Mouse (Mus musculus): ENCODE measurements around the gene Pla2g1b. TPM values are rescaled to one million over a fixed set of nuclear protein-coding genes. Genes with fewer than 3 reads are reported as not detected.
"Not testable (repeated sequence)": the region's sequence is repeated elsewhere in the genome, so short reads cannot be mapped to it uniquely, and the experiment has no call there.

The Pla2g1b gene
- polyA plus RNA-seq, 1 experiment from 2014 or later, result 489 TPM

- ATAC-seq (ENCODE audit: low FRiP score, low TSS enrichment), result no peak; the same call in 1 of the 2 replicates
- no peak overlapping the region for H3K4me3 ChIP-seq (ENCODE audit: low read depth, low read length)
- TF ChIP-seq EP300 (optimal IDR thresholded peaks at IDR 0.05), result no peak
- TF ChIP-seq CTCF (IDR thresholded peaks at IDR 0.05; ENCODE audit: low read depth), result no peak
- peak overlapping the region; percentile 26; the same call in 1 of the 2 replicates for H3K27ac ChIP-seq (replicated peaks)
- no peak overlapping the region for H3K9ac ChIP-seq (ENCODE audit: low read length)
- no peak for DNase-seq (ENCODE audit: low spot score)
- no peaks in the 10 kb centered on the region for H3K36me3 ChIP-seq (ENCODE audit: control insufficient read depth, insufficient read depth, low read length)
- WGBS, result 75% methylated on average over 32 of the region's 32 CpGs
- no peaks in the 10 kb centered on the region for H3K27me3 ChIP-seq (ENCODE audit: control insufficient read depth, insufficient read depth, low read length)
- peaks cover 10% of the 10 kb centered on the region for H3K4me1 ChIP-seq (replicated peaks; ENCODE audit: control insufficient read depth, insufficient read depth)
- H3K9me3 ChIP-seq (ENCODE audit: control insufficient read depth, low read length), result no peaks in the 10 kb centered on the region
- H3K4me2 ChIP-seq (replicated peaks; ENCODE audit: low read depth), result no peak overlapping the region
These were observed 50.2 kb downstream of the Pla2g1b start for GRCm38 (mm10) chr5:115516081-115516907.

GRCm38 (mm10) chr5:115516908-115517307 lies 50.8 kb downstream of the Pla2g1b start:
- Histone ChIP-seq H3K27me3 (ENCODE audit: control insufficient read depth, insufficient read depth, low read length) (no peaks in the 10 kb centered on the region), H3K4me1 (replicated peaks; ENCODE audit: control insufficient read depth, insufficient read depth) (peaks cover 10% of the 10 kb centered on the region), H3K4me2 (replicated peaks; ENCODE audit: low read depth) (no peak overlapping the region), H3K36me3 (ENCODE audit: control insufficient read depth, insufficient read depth, low read length) (no peaks in the 10 kb centered on the region), H3K4me3 (ENCODE audit: low read depth, low read length) (no peak overlapping the region), H3K9me3 (ENCODE audit: control insufficient read depth, low read length) (no peaks in the 10 kb centered on the region), H3K27ac (replicated peaks) (peak overlapping the region; percentile 26; the same call in 1 of the 2 replicates), H3K9ac (ENCODE audit: low read length) (no peak overlapping the region)
- TF ChIP-seq CTCF (IDR thresholded peaks at IDR 0.05; ENCODE audit: low read depth) (no peak), EP300 (optimal IDR thresholded peaks at IDR 0.05) (no peak)
- DNase-seq (ENCODE audit: low spot score) (no peak), ATAC-seq (ENCODE audit: low FRiP score, low TSS enrichment) (no peak)
- 90% methylated on average over 7 of the region's 7 CpGs for WGBS

GRCm38 (mm10) chr5:115517501-115517900 lies 51.4 kb downstream of the Pla2g1b start:
- 89% methylated on average over 9 of the region's 9 CpGs for WGBS
- TF ChIP-seq EP300 (optimal IDR thresholded peaks at IDR 0.05), result no peak
- TF ChIP-seq CTCF (IDR thresholded peaks at IDR 0.05; ENCODE audit: low read depth), result no peak
- no peak overlapping the region for H3K27ac ChIP-seq (replicated peaks)

GRCm38 (mm10) chr5:115518214-115518613 lies 52.2 kb downstream of the Pla2g1b start:
- WGBS, result 93% methylated on average over 6 of the region's 8 CpGs
- H3K36me3 ChIP-seq (ENCODE audit: control insufficient read depth, insufficient read depth, low read length); ATAC-seq (ENCODE audit: low FRiP score, low TSS enrichment); DNase-seq (ENCODE audit: low spot score); H3K4me3 ChIP-seq (ENCODE audit: low read depth, low read length); H3K4me2 ChIP-seq (replicated peaks; ENCODE audit: low read depth); H3K27ac ChIP-seq (replicated peaks); H3K9ac ChIP-seq (ENCODE audit: low read length); H3K9me3 ChIP-seq (ENCODE audit: control insufficient read depth, low read length); H3K27me3 ChIP-seq (ENCODE audit: control insufficient read depth, insufficient read depth, low read length): not testable (repeated sequence)
- H3K4me1 ChIP-seq (replicated peaks; ENCODE audit: control insufficient read depth, insufficient read depth), result peaks cover 12% of the 10 kb centered on the region

More at GRCm38 (mm10) chr5:115517501-115517900, 51.4 kb downstream of the Pla2g1b start:
- Histone ChIP-seq H3K4me1 (replicated peaks; ENCODE audit: control insufficient read depth, insufficient read depth) (peaks cover 11% of the 10 kb centered on the region), H3K9me3 (ENCODE audit: control insufficient read depth, low read length) (no peaks in the 10 kb centered on the region), H3K36me3 (ENCODE audit: control insufficient read depth, insufficient read depth, low read length) (no peaks in the 10 kb centered on the region), H3K9ac (ENCODE audit: low read length) (no peak overlapping the region), H3K4me3 (ENCODE audit: low read depth, low read length) (no peak overlapping the region), H3K4me2 (replicated peaks; ENCODE audit: low read depth) (no peak overlapping the region), H3K27me3 (ENCODE audit: control insufficient read depth, insufficient read depth, low read length) (no peaks in the 10 kb centered on the region)
- no peak for DNase-seq (ENCODE audit: low spot score)
- ATAC-seq (ENCODE audit: low FRiP score, low TSS enrichment), result no peak

GRCm38 (mm10) chr5:115520325-115520869 lies 54.3 kb downstream of the Pla2g1b start:
- 54% methylated on average over 21 of the region's 21 CpGs for WGBS
- no peak for TF ChIP-seq CTCF (IDR thresholded peaks at IDR 0.05; ENCODE audit: low read depth)
- no peak for TF ChIP-seq EP300 (optimal IDR thresholded peaks at IDR 0.05)
- ATAC-seq (ENCODE audit: low FRiP score, low TSS enrichment), result peak; percentile 28
- DNase-seq (ENCODE audit: low spot score), result no peak
- Histone ChIP-seq H3K4me1 (replicated peaks; ENCODE audit: control insufficient read depth, insufficient read depth) (peaks cover 10% of the 10 kb centered on the region; the same call in 1 of the 2 replicates), H3K4me2 (replicated peaks; ENCODE audit: low read depth) (peak overlapping the region; percentile 15), H3K9me3 (ENCODE audit: control insufficient read depth, low read length) (no peaks in the 10 kb centered on the region), H3K27me3 (ENCODE audit: control insufficient read depth, insufficient read depth, low read length) (no peaks in the 10 kb centered on the region), H3K36me3 (ENCODE audit: control insufficient read depth, insufficient read depth, low read length) (no peaks in the 10 kb centered on the region), H3K9ac (ENCODE audit: low read length) (no peak overlapping the region), H3K4me3 (ENCODE audit: low read depth, low read length) (no peak overlapping the region), H3K27ac (replicated peaks) (peak overlapping the region; percentile 70)

Data from stomach, postnatal 0 days (tissue).